ENCODE assay signal across 8 mouse cellular contexts in the genomic region with DNA sequence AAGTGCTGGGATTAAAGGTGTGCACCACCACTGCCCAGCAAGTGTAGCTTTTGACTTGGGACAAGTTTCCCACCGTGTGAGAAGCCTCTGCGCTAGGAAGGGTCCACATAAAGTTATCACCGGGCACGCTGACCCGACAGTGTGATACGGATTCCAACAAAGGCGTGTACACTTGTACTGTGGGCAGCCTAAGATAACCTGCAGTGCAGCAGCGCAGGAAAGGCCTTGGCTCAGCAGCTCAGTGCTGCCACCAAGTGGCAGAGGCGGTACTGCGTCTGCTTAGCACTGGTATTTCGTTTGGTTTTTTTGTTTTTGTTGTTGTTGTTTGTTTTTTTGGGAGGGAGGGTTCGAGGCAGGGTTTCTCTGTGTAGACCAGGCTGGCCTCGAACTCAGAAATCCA.
DNase-seq lines count a peak whose midpoint lies in the region; ATAC-seq and TF ChIP-seq lines count a peak whose summit lies in the region.

No protein-coding gene starts in this region.

- no peaks in the 10 kb centered on the region for H3K9me3 ChIP-seq in heart, embryonic 16.5 days (replicated peaks; ENCODE audit: control insufficient read depth, low read length)

- peaks cover 2% of the 10 kb centered on the region; the same call in 1 of the 2 replicates for H3K4me1 ChIP-seq in heart, embryonic 16.5 days (ENCODE audit: control insufficient read depth, insufficient read depth, low read length)

- no peak overlapping the region for H3K4me3 ChIP-seq in heart, embryonic 16.5 days (ENCODE audit: low read length)
- H3K4me3 ChIP-seq in layer of hippocampus, adult 2 months, result no peak overlapping the region

- peak; percentile 100 for TF ChIP-seq CTCF in layer of hippocampus, adult 2 months (conservative IDR thresholded peaks at IDR 0.05)

- H3K27ac ChIP-seq in heart, embryonic 16.5 days (ENCODE audit: low read length), result no peak overlapping the region
- no peak overlapping the region for H3K27ac ChIP-seq in layer of hippocampus, adult 2 months

- no peaks in the 10 kb centered on the region for H3K27me3 ChIP-seq in heart, embryonic 16.5 days (ENCODE audit: control insufficient read depth, insufficient read depth, low read length)

- peak; percentile 72 for DNase-seq in ES-CJ7 (ENCODE audit: low read depth, low spot score)
- DNase-seq in adrenal gland, adult 18-20 months (ENCODE audit: low spot score in 2 of 2), result peak; percentile 69 to 80
- peak; percentile 79 for DNase-seq in embryo, embryonic 11 days
- peak; percentile 51 to 78 for DNase-seq in layer of hippocampus, adult 2 months (ENCODE audit: low spot score in 2 of 2)
- peak; percentile 68 for DNase-seq in lung, postnatal 10 days
- DNase-seq in ovary, postnatal 14 days (ENCODE audit: low spot score), result peak; percentile 56
- peak; percentile 45 to 59 for DNase-seq in urinary bladder, postnatal 36 days (ENCODE audit: low spot score in 2 of 2)

- WGBS in heart, embryonic 16.5 days, result 5% methylated on average over 13 of the region's 13 CpGs

- H3K4me2 ChIP-seq in heart, embryonic 16.5 days (ENCODE audit: low read depth, low read length), result no peak overlapping the region

- peaks cover 16% of the 10 kb centered on the region for H3K36me3 ChIP-seq in heart, embryonic 16.5 days (ENCODE audit: control insufficient read depth, insufficient read depth)

- peak; percentile 51; the same call in 1 of the 2 replicates for ATAC-seq in heart, embryonic 16.5 days (replicated peaks; ENCODE audit: extremely low read depth, insufficient read depth, low FRiP score)

- H3K9ac ChIP-seq in heart, embryonic 16.5 days (ENCODE audit: low read length), result no peak overlapping the region
